Mouse (Mus musculus) forebrain, embryonic 15.5 days (tissue): Measurements from ENCODE around the gene Il17re. TPM values are rescaled to one million over a fixed set of nuclear protein-coding genes. Genes with fewer than 3 reads are reported as not detected.

Experiments used
- ATAC-seq: fragments of 200-750 bp; cut with Nextera tagmentation; replicated peaks from 2 replicates; pipeline ENCODE4 v1.8.0; 2017; ENCODE audit warnings: mild to moderate bottlenecking, moderate TSS enrichment, moderate library complexity
- H3K27ac ChIP-seq: fragments of 300-500 bp; sonication (generic); replicated peaks from 2 replicates; pipeline ENCODE4 v1.5.1; 2015; ENCODE audit warnings: mild to moderate bottlenecking, inconsistent platforms
- H3K27me3 ChIP-seq: fragments of 300-500 bp; sonication (generic); 2 replicates; pipeline ENCODE4 v1.6.1; 2015; ENCODE audit warnings: inconsistent platforms
- H3K36me3 ChIP-seq: fragments of 300-500 bp; sonication (generic); 2 replicates; pipeline ENCODE4 v1.6.1; 2015; ENCODE audit warnings: mild to moderate bottlenecking, inconsistent platforms
- H3K4me1 ChIP-seq: fragments of 300-500 bp; sonication (generic); 2 replicates; pipeline ENCODE4 v1.6.1; 2015; ENCODE audit warnings: inconsistent platforms
- H3K4me2 ChIP-seq: fragments of 300-500 bp; sonication (generic); replicated peaks from 2 replicates; pipeline ENCODE4 v1.6.1; 2015; ENCODE audit warnings: mild to moderate bottlenecking, inconsistent platforms
- H3K4me3 ChIP-seq: fragments of 300-500 bp; sonication (generic); 2 replicates; pipeline ENCODE4 v1.5.1; 2015; ENCODE audit warnings: mild to moderate bottlenecking, inconsistent platforms
- H3K9ac ChIP-seq: fragments of 300-500 bp; sonication (generic); replicated peaks from 2 replicates; pipeline ENCODE4 v1.6.1; 2015; ENCODE audit warnings: mild to moderate bottlenecking, inconsistent platforms
- H3K9me3 ChIP-seq: fragments of 300-500 bp; sonication (generic); 2 replicates; pipeline ENCODE4 v1.6.1; 2016; ENCODE audit warnings: inconsistent platforms
- WGBS: fragments of 180-500 bp; shearing (Covaris S2); methylation state at CpG from one replicate; pipeline ENCODE4 v1.1.7; 2015; ENCODE audit warnings: mixed read lengths; 5-methylcytosine and 5-hydroxymethylcytosine counted together
- polyA plus RNA-seq: library from polyadenylated mRNA; unstranded; fragments of >200 nt; fragmentation: Nextera tagmentation; extraction: Ambion mirVana; gene quantifications from 2 replicates; pipeline ENCODE4 v1.2.1, GENCODE M21; 2015

Gene Il17re
- polyA plus RNA-seq, 1 experiment from 2014 or later = not detected

DNA sequence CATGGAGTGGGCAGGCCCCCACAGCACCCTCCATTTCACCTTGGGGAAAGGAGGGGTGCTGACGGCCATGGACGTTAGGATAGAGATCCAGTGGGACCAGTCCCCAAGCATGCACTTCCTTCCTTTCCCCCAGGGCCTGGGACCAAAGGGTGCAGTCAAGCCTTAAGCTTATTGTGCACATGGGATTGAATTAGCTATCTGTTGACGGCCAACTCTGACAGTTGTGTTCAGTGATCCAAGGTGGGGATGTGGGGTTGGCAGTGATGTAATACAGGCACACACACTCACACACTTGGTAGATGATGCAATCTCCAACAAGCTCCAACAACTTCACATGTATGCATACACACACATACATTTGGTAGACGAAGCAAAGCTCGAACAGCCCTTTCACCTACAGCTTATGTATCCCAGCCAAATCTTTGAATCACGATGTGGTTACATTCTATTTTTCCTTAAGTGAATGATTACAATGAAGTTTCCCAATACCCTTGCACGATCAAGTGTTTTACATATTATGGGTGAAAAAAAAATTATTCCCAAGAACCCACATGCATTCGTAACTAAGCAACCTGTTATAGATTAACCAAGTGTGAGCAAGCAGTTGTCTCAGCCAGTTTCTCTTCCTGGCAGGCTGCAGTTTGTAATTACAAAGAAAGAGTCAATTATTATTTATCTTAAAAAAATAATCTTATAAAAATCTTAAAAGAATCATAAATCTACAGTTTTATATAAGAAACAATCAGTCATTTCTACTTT is 13.9 kb upstream of the Il17re start:
- no peak overlapping the region for H3K4me2 ChIP-seq

DNA sequence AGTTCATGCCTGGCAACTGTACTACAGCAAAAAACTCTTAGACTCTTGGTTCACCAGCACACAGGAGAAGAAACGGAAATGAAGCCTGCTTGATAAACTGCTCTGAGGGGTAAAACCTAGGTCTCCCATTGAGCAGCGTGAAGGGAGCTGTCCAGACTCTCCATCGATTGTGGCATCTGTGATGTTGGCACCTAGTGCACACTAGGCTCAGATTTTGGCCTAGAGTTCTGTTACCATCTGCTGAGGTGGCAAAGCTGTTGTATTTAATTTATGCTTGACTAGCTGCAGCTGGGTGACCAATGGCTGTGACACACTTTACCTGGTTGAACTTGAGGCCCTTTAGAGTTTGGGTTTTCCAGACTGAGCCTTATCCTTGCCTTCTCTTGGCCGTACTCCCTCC is 10.6 kb upstream of the Il17re start:
- 77% methylated on average over 4 of the region's 4 CpGs for WGBS
- Histone ChIP-seq H3K4me2 (no peak overlapping the region), H3K4me3 (no peak overlapping the region), H3K9ac (no peak overlapping the region), H3K27me3 (no peaks in the 10 kb centered on the region), H3K4me1 (peaks cover 25% of the 10 kb centered on the region), H3K36me3 (peaks cover 26% of the 10 kb centered on the region), H3K9me3 (no peaks in the 10 kb centered on the region), H3K27ac (no peak overlapping the region; the same call in 1 of the 2 replicates)
- ATAC-seq = no peak

More for the DNA sequence above, 13.9 kb upstream of the Il17re start:
- no peak overlapping the region for H3K27ac ChIP-seq
- no peak overlapping the region for H3K4me3 ChIP-seq
- 83% methylated on average over 8 of the region's 8 CpGs for WGBS
- peaks cover 26% of the 10 kb centered on the region for H3K36me3 ChIP-seq
- no peaks in the 10 kb centered on the region for H3K9me3 ChIP-seq
- no peaks in the 10 kb centered on the region for H3K27me3 ChIP-seq
- H3K9ac ChIP-seq = no peak overlapping the region
- ATAC-seq = no peak
- H3K4me1 ChIP-seq = peaks cover 23% of the 10 kb centered on the region

DNA sequence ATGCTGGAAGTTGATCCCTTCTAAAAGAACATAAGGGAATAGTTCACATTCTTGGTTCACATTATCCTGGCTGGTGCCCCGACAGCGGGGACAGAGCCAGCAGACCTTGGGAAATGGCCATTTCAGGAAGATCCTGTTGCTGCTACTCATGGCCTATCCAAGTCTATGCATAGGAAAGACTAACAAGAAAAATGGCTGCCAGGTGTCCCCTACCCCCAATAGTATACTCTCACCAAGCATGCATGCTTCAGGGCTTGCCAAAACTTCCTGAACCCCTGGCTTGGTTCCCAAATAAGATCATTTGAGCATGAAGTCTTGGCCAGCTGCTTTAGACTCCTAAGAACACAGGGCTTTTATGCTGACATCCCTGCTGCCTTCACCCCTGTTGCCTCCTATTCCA is 6.4 kb upstream of the Il17re start:
- H3K36me3 ChIP-seq = peaks cover 23% of the 10 kb centered on the region
- no peaks in the 10 kb centered on the region for H3K9me3 ChIP-seq
- 70% methylated on average over 2 of the region's 2 CpGs for WGBS
- no peaks in the 10 kb centered on the region for H3K27me3 ChIP-seq
- H3K9ac ChIP-seq = no peak overlapping the region
- no peak; the same call in 1 of the 2 replicates for ATAC-seq
- no peak overlapping the region for H3K4me3 ChIP-seq
- peaks cover 16% of the 10 kb centered on the region for H3K4me1 ChIP-seq
- H3K27ac ChIP-seq = no peak overlapping the region
- H3K4me2 ChIP-seq = no peak overlapping the region

DNA sequence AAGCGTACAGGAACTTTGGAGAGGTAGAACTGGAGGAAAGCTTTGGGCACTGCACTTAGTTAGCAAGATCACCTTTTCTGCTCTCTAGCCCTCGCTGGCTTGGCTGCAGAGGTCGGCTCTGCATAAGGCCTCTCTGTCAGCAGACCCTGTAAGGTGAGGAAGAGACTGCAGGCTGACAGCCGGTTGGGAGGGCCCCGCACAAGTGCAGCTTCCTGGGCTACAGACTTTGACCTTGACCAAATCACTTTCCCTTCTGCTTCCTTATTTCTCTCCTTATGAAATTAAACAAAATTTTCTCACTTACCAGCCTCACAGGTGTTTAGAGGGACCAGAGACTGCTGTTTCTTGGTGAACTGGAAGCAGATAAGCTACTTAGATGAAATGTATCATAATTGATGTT is 3.3 kb upstream of the Il17re start:
- Histone ChIP-seq H3K4me2 (no peak overlapping the region), H3K36me3 (no peaks in the 10 kb centered on the region), H3K27ac (no peak overlapping the region), H3K4me1 (peaks cover 7% of the 10 kb centered on the region), H3K27me3 (no peaks in the 10 kb centered on the region), H3K9me3 (no peaks in the 10 kb centered on the region), H3K4me3 (no peak overlapping the region), H3K9ac (no peak overlapping the region)
- 74% methylated on average over 5 of the region's 5 CpGs for WGBS
- ATAC-seq = no peak

DNA sequence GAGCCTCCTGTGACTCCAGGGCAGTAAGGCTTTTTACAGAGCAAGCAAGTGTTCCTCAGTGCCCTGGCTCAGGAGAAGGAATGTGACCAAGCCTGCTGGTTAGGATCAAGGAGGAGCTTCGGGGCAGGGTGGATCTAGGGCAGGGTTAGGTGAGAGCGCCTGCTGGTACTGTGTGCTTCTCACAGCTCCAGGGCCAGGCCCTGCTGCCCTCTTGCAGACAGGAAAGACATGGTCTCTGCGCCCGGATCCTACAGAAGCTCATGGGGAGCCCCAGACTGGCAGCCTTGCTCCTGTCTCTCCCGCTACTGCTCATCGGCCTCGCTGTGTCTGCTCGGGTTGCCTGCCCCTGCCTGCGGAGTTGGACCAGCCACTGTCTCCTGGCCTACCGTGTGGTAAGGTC is 351 bp downstream of the Il17re start:
- H3K27me3 ChIP-seq = no peaks in the 10 kb centered on the region
- H3K27ac ChIP-seq = no peak overlapping the region
- no peaks in the 10 kb centered on the region for H3K9me3 ChIP-seq
- WGBS = 72% methylated on average over 10 of the region's 10 CpGs
- no peak for ATAC-seq
- no peaks in the 10 kb centered on the region for H3K36me3 ChIP-seq
- H3K4me2 ChIP-seq = no peak overlapping the region
- H3K4me3 ChIP-seq = no peak overlapping the region
- H3K9ac ChIP-seq = no peak overlapping the region
- H3K4me1 ChIP-seq = no peaks in the 10 kb centered on the region

DNA sequence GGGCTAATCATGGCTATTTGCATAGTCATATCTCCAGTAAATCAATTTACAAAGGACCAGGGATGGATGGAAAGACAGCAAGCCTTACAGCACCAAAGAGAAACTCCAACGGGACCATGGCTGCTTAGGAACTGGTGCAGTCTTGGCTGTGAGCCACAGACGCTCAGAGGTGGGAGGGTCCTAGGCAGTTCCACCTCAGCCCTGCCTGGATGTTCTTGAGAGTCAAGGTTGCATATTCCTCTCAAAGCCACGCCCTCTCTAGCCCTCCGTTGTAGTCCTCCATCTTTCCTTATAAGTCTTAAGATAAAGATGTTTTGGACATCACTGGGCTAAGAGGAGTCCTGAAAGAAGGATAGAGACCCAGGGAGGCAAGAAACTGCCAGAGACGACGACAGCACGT is 5.8 kb downstream of the Il17re start:
- 72% methylated on average over 7 of the region's 7 CpGs for WGBS
- Histone ChIP-seq H3K4me2 (no peak overlapping the region), H3K27ac (no peak overlapping the region), H3K9ac (no peak overlapping the region), H3K36me3 (no peaks in the 10 kb centered on the region), H3K27me3 (0 out of 2 replicates have a peak, but pooled peaks cover 3% of the 10 kb centered on the region), H3K9me3 (no peaks in the 10 kb centered on the region), H3K4me1 (no peaks in the 10 kb centered on the region), H3K4me3 (no peak overlapping the region)
- no peak for ATAC-seq

DNA sequence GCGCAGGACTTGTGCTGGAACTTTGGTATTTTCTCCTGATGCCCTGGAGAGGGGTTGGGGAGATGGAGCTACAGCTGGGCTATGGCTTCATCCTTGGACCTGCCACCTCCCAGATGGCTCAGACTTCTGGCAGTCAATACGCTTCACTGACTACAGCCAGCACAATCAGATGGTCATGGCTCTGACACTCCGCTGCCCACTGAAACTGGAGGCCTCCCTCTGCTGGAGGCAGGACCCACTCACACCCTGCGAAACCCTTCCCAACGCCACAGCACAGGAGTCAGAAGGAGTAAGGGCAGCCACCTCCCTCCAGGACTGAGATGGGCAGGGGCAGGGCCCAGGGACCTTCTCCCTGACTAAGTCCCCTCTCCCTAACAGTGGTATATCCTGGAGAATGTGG is 7.3 kb downstream of the Il17re start:
- WGBS = 49% methylated on average over 5 of the region's 5 CpGs
- H3K27ac ChIP-seq = no peak overlapping the region

DNA sequence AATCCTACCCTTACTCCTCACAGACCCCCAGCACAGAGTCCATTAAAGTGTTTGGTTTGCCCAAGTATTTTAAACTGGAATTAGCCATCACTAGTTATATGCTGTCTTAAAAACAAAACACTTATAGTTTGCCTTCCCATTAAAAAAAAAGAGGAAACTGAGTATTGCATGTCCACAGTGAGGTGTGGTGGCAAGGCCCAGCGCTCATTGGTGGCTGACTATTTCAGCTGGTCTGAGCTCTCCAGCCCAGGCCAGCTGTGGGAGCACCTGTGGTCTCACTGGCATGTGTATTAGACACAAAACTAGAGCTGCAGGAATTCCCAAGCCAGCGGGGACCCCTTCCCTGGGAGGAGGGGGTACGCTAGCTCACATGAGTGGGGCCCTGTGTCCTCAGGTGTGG is 10.2 kb downstream of the Il17re start:
- Histone ChIP-seq H3K36me3 (no peaks in the 10 kb centered on the region), H3K9me3 (no peaks in the 10 kb centered on the region), H3K4me1 (peaks cover 8% of the 10 kb centered on the region), H3K4me2 (no peak overlapping the region), H3K27me3 (peaks cover 17% of the 10 kb centered on the region; the same call in 1 of the 2 replicates), H3K27ac (no peak overlapping the region), H3K9ac (no peak overlapping the region), H3K4me3 (no peak overlapping the region)
- ATAC-seq = no peak
- WGBS = 66% methylated on average over 3 of the region's 3 CpGs

More for the DNA sequence above, 7.3 kb downstream of the Il17re start:
- H3K36me3 ChIP-seq = no peaks in the 10 kb centered on the region
- ATAC-seq = no peak
- no peak overlapping the region for H3K4me2 ChIP-seq
- peaks cover 8% of the 10 kb centered on the region for H3K4me1 ChIP-seq
- no peaks in the 10 kb centered on the region for H3K9me3 ChIP-seq
- H3K9ac ChIP-seq = no peak overlapping the region
- peaks cover 10% of the 10 kb centered on the region; the same call in 1 of the 2 replicates for H3K27me3 ChIP-seq
- H3K4me3 ChIP-seq = no peak overlapping the region

DNA sequence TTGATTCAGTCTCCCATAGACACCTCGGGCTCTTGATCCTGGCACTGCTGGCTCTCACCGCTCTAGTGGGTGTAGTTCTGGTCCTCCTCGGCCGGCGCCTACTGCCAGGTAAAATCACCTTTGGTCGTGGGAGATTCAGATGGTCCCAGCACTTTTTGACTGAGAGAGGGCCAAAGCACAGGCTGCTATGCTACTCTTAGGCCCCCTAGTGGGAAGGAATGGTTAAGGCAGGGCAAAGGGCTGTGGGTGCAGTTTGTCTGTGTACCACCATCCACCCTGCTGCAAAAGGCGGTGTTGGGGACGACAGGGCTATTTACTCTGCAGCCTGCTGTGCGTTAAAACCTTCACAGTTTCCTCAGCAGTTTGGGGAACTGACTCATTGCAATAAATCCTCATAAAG is 10.7 kb downstream of the Il17re start:
- H3K27me3 ChIP-seq = peaks cover 17% of the 10 kb centered on the region; the same call in 1 of the 2 replicates

DNA sequence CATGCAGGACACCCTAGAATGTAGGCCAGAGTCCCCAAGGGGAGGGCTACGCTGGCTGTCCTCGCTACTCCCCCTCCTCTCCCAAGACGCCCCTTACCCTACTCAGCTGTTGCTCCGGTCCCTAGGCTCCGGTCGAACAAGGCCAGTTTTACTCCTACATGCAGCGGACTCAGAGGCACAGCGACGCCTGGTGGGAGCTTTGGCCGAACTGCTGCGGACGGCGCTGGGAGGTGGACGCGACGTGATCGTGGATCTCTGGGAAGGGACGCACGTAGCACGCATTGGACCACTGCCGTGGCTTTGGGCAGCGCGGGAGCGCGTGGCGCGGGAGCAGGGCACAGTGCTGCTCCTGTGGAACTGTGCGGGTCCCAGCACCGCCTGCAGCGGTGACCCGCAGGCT is 11.1 kb downstream of the Il17re start:
- H3K4me3 ChIP-seq = peak overlapping the region; percentile 37
- peaks cover 8% of the 10 kb centered on the region for H3K4me1 ChIP-seq
- H3K27ac ChIP-seq = no peak overlapping the region
- peak overlapping the region; percentile 55 for H3K4me2 ChIP-seq
- H3K9me3 ChIP-seq = no peaks in the 10 kb centered on the region
- peaks cover 17% of the 10 kb centered on the region; the same call in 1 of the 2 replicates for H3K27me3 ChIP-seq
- ATAC-seq = peak; percentile 62
- no peaks in the 10 kb centered on the region for H3K36me3 ChIP-seq
- peak overlapping the region; percentile 29 for H3K9ac ChIP-seq
- WGBS = 1% methylated on average over 31 of the region's 31 CpGs

More for the DNA sequence above, 10.7 kb downstream of the Il17re start:
- peaks cover 8% of the 10 kb centered on the region for H3K4me1 ChIP-seq
- no peak overlapping the region for H3K27ac ChIP-seq
- 5% methylated on average over 9 of the region's 9 CpGs for WGBS
- peak overlapping the region; percentile 55 for H3K4me2 ChIP-seq
- peak overlapping the region; percentile 29; the same call in 1 of the 2 replicates for H3K9ac ChIP-seq
- no peaks in the 10 kb centered on the region for H3K36me3 ChIP-seq
- peak overlapping the region; percentile 37 for H3K4me3 ChIP-seq
- H3K9me3 ChIP-seq = no peaks in the 10 kb centered on the region
- peak; percentile 74 for ATAC-seq

DNA sequence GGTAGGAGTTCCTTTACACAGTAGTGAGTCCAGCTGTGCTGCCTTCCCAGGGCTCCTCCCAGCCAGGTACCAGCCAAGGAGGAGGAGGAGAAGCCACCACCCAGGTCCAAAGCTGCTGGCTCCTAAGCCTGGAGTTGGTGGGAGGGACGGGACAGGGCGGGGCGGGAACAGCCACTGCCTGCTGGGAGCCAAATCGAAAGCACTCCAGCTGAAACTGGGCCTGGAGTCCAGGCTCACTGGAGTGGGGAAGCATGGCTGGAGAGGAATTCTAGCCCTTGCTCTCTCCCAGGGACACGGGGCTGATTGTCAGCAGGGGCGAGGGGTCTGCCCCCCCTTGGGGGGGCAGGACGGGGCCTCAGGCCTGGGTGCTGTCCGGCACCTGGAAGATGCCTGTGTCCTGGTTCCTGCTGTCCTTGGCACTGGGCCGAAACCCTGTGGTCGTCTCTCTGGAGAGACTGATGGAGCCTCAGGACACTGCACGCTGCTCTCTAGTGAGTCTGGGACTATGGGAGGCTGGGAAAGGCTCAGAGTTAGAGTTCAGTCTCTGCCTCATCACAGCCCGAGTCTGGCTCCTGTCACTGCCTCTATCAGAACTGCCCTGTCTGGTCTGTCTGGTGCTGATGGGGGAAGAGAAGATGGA is 13.1 kb downstream of the Il17re start, which contains the start of gene Il17rc:
Gene Il17rc, plus strand, starts transcription at position 131 of the 640 bp plus-strand sequence.
- Histone ChIP-seq H3K27ac (no peak within 1 kb of the TSS), H3K9ac (no peak within 1 kb of the TSS), H3K4me2 (no peak within 1 kb of the TSS), H3K4me1 (peaks cover 8% of the 10 kb centered on the region), H3K27me3 (peaks cover 17% of the 10 kb centered on the region; the same call in 1 of the 2 replicates), H3K9me3 (no peaks in the 10 kb centered on the region), H3K36me3 (no peaks in the 10 kb centered on the region), H3K4me3 (no peak within 1 kb of the TSS)
- WGBS = 17% methylated on average over 12 of the region's 12 CpGs
- no peak for ATAC-seq

DNA sequence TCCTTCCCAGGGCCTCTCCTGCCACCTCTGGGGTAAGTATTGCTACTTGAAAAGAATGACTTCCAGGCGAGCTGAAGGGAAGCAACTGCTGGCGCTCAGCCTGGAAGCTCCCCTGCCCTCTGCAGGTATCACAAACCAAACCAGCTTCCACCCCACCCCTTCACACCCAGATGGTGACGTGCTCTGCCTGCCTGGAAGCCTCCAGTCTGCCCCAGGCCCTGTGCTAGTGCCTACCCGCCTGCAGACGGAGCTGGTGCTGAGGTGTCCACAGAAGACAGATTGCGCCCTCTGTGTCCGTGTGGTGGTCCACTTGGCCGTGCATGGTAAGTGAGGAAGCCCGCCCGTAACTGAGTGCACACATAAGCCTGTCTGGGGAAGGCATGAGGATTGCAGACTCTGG is 13.8 kb downstream of the Il17re start:
- no peak overlapping the region for H3K27ac ChIP-seq
- peaks cover 8% of the 10 kb centered on the region for H3K4me1 ChIP-seq
- H3K27me3 ChIP-seq = peaks cover 17% of the 10 kb centered on the region; the same call in 1 of the 2 replicates
- H3K36me3 ChIP-seq = no peaks in the 10 kb centered on the region
- WGBS = 72% methylated on average over 10 of the region's 10 CpGs
- no peaks in the 10 kb centered on the region for H3K9me3 ChIP-seq
- no peak overlapping the region for H3K9ac ChIP-seq
- H3K4me3 ChIP-seq = no peak overlapping the region
- no peak for ATAC-seq
- no peak overlapping the region for H3K4me2 ChIP-seq
